Mouse (Mus musculus) stomach, embryonic 16.5 days (tissue): Measurements from ENCODE around the gene Slc12a4. TPM values are rescaled to one million over a fixed set of nuclear protein-coding genes. Genes with fewer than 3 reads are reported as not detected.

ENCODE experiments used
- ATAC-seq: fragments of 200-750 bp; cut with Nextera tagmentation; 2 replicates; pipeline ENCODE4 v1.8.0; 2017; ENCODE audit warnings: moderate number of reproducible peaks, moderate TSS enrichment; ENCODE audit not compliant: insufficient read depth, low FRiP score
- H3K27ac ChIP-seq: fragments of 300-500 bp; sonication (generic); 2 replicates; pipeline ENCODE4 v1.5.1; 2014; ENCODE audit warnings: low read length
- H3K27me3 ChIP-seq: fragments of 300-500 bp; sonication (generic); 2 replicates; pipeline ENCODE4 v1.6.1; 2014; ENCODE audit warnings: low read length, control low read depth, mixed read lengths; ENCODE audit not compliant: control insufficient read depth, insufficient read depth
- H3K36me3 ChIP-seq: fragments of 300-500 bp; sonication (generic); 2 replicates; pipeline ENCODE4 v1.6.1; 2014; ENCODE audit warnings: low read length; ENCODE audit not compliant: control insufficient read depth, insufficient read depth
- H3K4me1 ChIP-seq: fragments of 300-500 bp; sonication (generic); 2 replicates; pipeline ENCODE4 v1.6.1; 2014; ENCODE audit warnings: low read length, control low read depth, mixed read lengths; ENCODE audit not compliant: control insufficient read depth, insufficient read depth
- H3K4me2 ChIP-seq: fragments of 300-500 bp; sonication (generic); 2 replicates; pipeline ENCODE4 v1.6.1; 2014; ENCODE audit warnings: low read depth, low read length, mixed read lengths
- H3K4me3 ChIP-seq: fragments of 300-500 bp; sonication (generic); replicated peaks from 2 replicates; pipeline ENCODE4 v1.5.1; 2014; ENCODE audit warnings: mild to moderate bottlenecking, low read length
- H3K9ac ChIP-seq: fragments of 300-500 bp; sonication (generic); 2 replicates; pipeline ENCODE4 v1.6.1; 2014; ENCODE audit warnings: low read length
- H3K9me3 ChIP-seq: fragments of 300-500 bp; sonication (generic); replicated peaks from 2 replicates; pipeline ENCODE4 v1.6.1; 2016; ENCODE audit warnings: low read length, control low read depth; ENCODE audit not compliant: control insufficient read depth
- WGBS: fragments of 180-500 bp; shearing (Covaris S2); extraction: QIAGEN DNeasy Blood & Tissue Kit; methylation state at CpG from one replicate; pipeline ENCODE4 v1.1.7; 2014; 5-methylcytosine and 5-hydroxymethylcytosine counted together
- polyA plus RNA-seq: library from polyadenylated mRNA; unstranded; fragments of >200 nt; fragmentation: Nextera tagmentation; extraction: Ambion mirVana; gene quantifications from 2 replicates; pipeline ENCODE4 v1.2.1, GENCODE M21; 2015

The Slc12a4 gene
- polyA plus RNA-seq, 1 experiment from 2014 or later = 35.4 TPM

GRCm38 (mm10) chr8:105961536-105961935 lies 4.4 kb downstream of the Slc12a4 start:
- ATAC-seq = no peak
- H3K27me3 ChIP-seq = no peaks in the 10 kb centered on the region
- H3K4me2 ChIP-seq = no peak overlapping the region
- H3K4me3 ChIP-seq = no peak overlapping the region
- H3K27ac ChIP-seq = no peak overlapping the region
- no peak overlapping the region for H3K9ac ChIP-seq
- 88% methylated on average over 10 of the region's 10 CpGs for WGBS
- H3K9me3 ChIP-seq = no peaks in the 10 kb centered on the region
- H3K4me1 ChIP-seq = peaks cover 28% of the 10 kb centered on the region
- H3K36me3 ChIP-seq = no peaks in the 10 kb centered on the region; the same call in 1 of the 2 replicates

- Histone ChIP-seq H3K9me3 (no peaks in the 10 kb centered on the region), H3K27me3 (no peaks in the 10 kb centered on the region), H3K4me2 (no peak overlapping the region), H3K36me3 (no peaks in the 10 kb centered on the region; the same call in 1 of the 2 replicates), H3K27ac (no peak overlapping the region), H3K4me3 (no peak overlapping the region), H3K9ac (no peak overlapping the region), H3K4me1 (peaks cover 24% of the 10 kb centered on the region)
- no peak for ATAC-seq
- WGBS = 73% methylated on average over 14 of the region's 14 CpGs
These were observed 4.8 kb downstream of the Slc12a4 start for GRCm38 (mm10) chr8:105961101-105961500.

- peak; percentile 85; the same call in 1 of the 2 replicates for ATAC-seq
- Histone ChIP-seq H3K36me3 (peaks cover 4% of the 10 kb centered on the region; the same call in 1 of the 2 replicates), H3K4me3 (no peak overlapping the region), H3K27ac (peak overlapping the region; percentile 11; the same call in 1 of the 2 replicates), H3K27me3 (no peaks in the 10 kb centered on the region), H3K9ac (no peak overlapping the region), H3K4me1 (peaks cover 17% of the 10 kb centered on the region), H3K9me3 (no peaks in the 10 kb centered on the region), H3K4me2 (no peak overlapping the region)
- WGBS = 55% methylated on average over 7 of the region's 7 CpGs
These were observed 6.5 kb downstream of the Slc12a4 start for GRCm38 (mm10) chr8:105959350-105959749.

GRCm38 (mm10) chr8:105957813-105958212 lies 8.1 kb downstream of the Slc12a4 start:
- H3K27me3 ChIP-seq = no peaks in the 10 kb centered on the region
- peaks cover 4% of the 10 kb centered on the region; the same call in 1 of the 2 replicates for H3K36me3 ChIP-seq
- no peak overlapping the region for H3K4me2 ChIP-seq
- H3K4me3 ChIP-seq = no peak overlapping the region
- no peak for ATAC-seq
- H3K9ac ChIP-seq = no peak overlapping the region
- WGBS = 54% methylated on average over 3 of the region's 4 CpGs
- H3K4me1 ChIP-seq = peaks cover 11% of the 10 kb centered on the region; the same call in 1 of the 2 replicates
- no peak overlapping the region for H3K27ac ChIP-seq
- no peaks in the 10 kb centered on the region for H3K9me3 ChIP-seq

GRCm38 (mm10) chr8:105956556-105956955 lies 9.3 kb downstream of the Slc12a4 start:
- no peak overlapping the region for H3K27ac ChIP-seq
- no peaks in the 10 kb centered on the region for H3K9me3 ChIP-seq
- H3K4me1 ChIP-seq = peaks cover 11% of the 10 kb centered on the region; the same call in 1 of the 2 replicates
- 89% methylated on average over 4 of the region's 4 CpGs for WGBS
- ATAC-seq = no peak
- no peak overlapping the region for H3K4me3 ChIP-seq
- H3K36me3 ChIP-seq = peaks cover 4% of the 10 kb centered on the region; the same call in 1 of the 2 replicates
- no peaks in the 10 kb centered on the region for H3K27me3 ChIP-seq
- no peak overlapping the region for H3K9ac ChIP-seq
- no peak overlapping the region for H3K4me2 ChIP-seq

- Histone ChIP-seq H3K4me3 (no peak overlapping the region), H3K27ac (no peak overlapping the region; the same call in 1 of the 2 replicates), H3K27me3 (no peaks in the 10 kb centered on the region), H3K9ac (no peak overlapping the region), H3K36me3 (peaks cover 21% of the 10 kb centered on the region; the same call in 1 of the 2 replicates), H3K4me1 (peaks cover 13% of the 10 kb centered on the region; the same call in 1 of the 2 replicates), H3K4me2 (no peak overlapping the region), H3K9me3 (no peaks in the 10 kb centered on the region)
- 36% methylated on average over 7 of the region's 7 CpGs for WGBS
- peak; percentile 60; the same call in 1 of the 2 replicates for ATAC-seq
These were observed 14.7 kb downstream of the Slc12a4 start for GRCm38 (mm10) chr8:105951057-105951659.

- H3K27ac ChIP-seq = no peak overlapping the region
- WGBS = 46% methylated on average over 10 of the region's 10 CpGs
- H3K4me1 ChIP-seq = peaks cover 13% of the 10 kb centered on the region; the same call in 1 of the 2 replicates
- H3K9ac ChIP-seq = no peak overlapping the region
- no peaks in the 10 kb centered on the region for H3K27me3 ChIP-seq
- no peak overlapping the region for H3K4me3 ChIP-seq
- H3K9me3 ChIP-seq = no peaks in the 10 kb centered on the region
- peaks cover 28% of the 10 kb centered on the region for H3K36me3 ChIP-seq
- no peak overlapping the region for H3K4me2 ChIP-seq
- ATAC-seq = peak; percentile 44; the same call in 1 of the 2 replicates
These were observed 16.5 kb downstream of the Slc12a4 start for GRCm38 (mm10) chr8:105949350-105949749.

GRCm38 (mm10) chr8:105943321-105943739 lies 22.6 kb downstream of the Slc12a4 start, which contains the start of gene Lcat:
Lcat (minus strand) TSS chr8:105943382.
- Histone ChIP-seq H3K4me2 (no peak within 1 kb of the TSS), H3K36me3 (peaks cover 26% of the 10 kb centered on the region), H3K4me1 (no peaks in the 10 kb centered on the region), H3K4me3 (no peak within 1 kb of the TSS), H3K27me3 (no peaks in the 10 kb centered on the region), H3K27ac (no peak within 1 kb of the TSS), H3K9me3 (no peaks in the 10 kb centered on the region), H3K9ac (no peak within 1 kb of the TSS)
- ATAC-seq = no peak
- WGBS = 81% methylated on average over 8 of the region's 8 CpGs

GRCm38 (mm10) chr8:105942542-105942941 lies 23.4 kb downstream of the Slc12a4 start:
- peaks cover 22% of the 10 kb centered on the region for H3K36me3 ChIP-seq

More at GRCm38 (mm10) chr8:105942542-105942941, 23.4 kb downstream of the Slc12a4 start:
- H3K9ac ChIP-seq = no peak overlapping the region
- H3K9me3 ChIP-seq = no peaks in the 10 kb centered on the region
- 86% methylated on average over 5 of the region's 5 CpGs for WGBS
- H3K27ac ChIP-seq = no peak overlapping the region
- no peak overlapping the region for H3K4me2 ChIP-seq
- no peaks in the 10 kb centered on the region for H3K4me1 ChIP-seq
- no peaks in the 10 kb centered on the region for H3K27me3 ChIP-seq
- H3K4me3 ChIP-seq = no peak overlapping the region
- ATAC-seq = no peak
